Mouse (Mus musculus) naive thymus-derived CD4-positive, alpha-beta T cell, adult 5 months (primary cell): ENCODE data around the gene Nfxl1. TPM values are rescaled to one million over a fixed set of nuclear protein-coding genes. Genes with fewer than 3 reads are reported as not detected.

Experiments
- polyA plus RNA-seq: library from polyadenylated mRNA; unstranded; fragments of 100-300 nt; shearing (Covaris generic); gene quantifications from one replicate; pipeline ENCODE4 v1.2.1, GENCODE M21; 2017

Nfxl1 gene
- 8.5 TPM for polyA plus RNA-seq

DNA sequence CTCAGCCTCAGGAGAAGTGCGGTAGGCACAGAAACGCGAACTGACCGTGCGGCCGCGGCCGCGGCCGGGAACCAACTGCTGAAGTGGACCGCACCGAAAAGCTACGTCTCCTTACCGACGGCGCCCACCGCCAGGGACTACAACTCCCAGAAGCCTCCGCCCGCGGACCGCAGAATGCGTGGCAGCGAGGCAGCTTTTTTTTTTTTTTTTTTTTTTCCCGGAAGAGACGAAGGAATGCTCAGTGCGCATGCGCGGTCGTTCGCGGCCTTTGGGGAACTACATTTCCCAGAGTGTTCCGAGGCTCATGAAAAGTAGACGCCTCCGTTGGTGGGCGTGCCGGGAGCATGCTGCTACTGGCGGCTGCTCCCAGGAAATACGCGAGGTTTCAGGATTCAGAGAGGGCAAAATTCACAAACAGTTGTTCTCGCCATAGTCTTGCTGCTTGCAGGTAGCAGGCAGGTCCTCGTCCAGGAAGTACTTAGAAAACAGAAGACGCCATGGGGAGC is at the start of gene Nfxl1:
TSS of gene Nfxl1 (minus strand) at position 141 of the 506 bp plus-strand sequence.

DNA sequence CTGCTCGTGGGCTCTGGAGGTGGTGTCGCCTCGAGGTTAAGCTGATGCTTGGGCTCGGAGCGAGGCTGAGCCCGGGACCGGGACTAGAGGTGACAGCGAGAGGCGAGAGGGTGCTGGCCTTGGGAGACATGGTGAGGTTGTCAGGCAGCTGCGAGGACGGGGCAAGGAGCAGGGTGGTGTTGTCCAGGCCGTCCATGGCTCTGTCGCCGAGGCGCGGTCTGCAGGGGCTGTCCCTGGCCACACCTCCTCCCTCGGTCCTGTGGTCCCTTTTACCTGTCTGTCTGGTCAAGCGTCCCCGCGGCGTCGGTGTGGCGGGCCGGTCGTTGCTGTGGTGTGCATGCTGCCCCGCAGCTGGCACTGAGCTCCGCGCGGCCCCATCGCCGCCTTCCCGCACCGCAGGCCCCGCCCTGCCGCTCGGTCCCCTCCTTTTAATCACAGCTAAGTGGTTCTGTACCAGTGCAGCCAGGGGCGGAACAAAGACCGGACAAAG is 27.8 kb upstream of the Nfxl1 start, which contains the start of gene Gm5868:
TSS of gene Gm5868 (minus strand) at position 360 of the 490 bp plus-strand sequence.

DNA sequence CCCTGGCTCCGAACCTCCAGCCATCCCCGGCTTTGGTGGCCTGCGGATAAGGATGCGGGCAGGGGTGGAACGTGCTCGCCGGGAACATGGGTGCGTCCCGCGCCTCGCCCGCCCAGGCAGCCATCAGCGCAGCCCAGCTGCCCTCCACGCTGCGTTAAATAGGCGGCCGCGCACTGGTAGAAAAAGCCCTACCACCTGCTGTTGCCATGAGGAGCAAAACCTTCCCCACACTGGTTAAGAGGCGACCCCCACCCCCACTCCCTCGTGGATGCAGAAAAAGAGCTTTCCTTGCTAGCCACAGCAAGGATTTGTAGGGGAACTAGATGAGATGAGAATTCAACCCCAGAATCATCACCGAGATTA is 21.5 kb upstream of the Nfxl1 start, which contains the start of gene Zar1:
TSS of gene Zar1 (minus strand) at position 285 of the 363 bp plus-strand sequence.

DNA sequence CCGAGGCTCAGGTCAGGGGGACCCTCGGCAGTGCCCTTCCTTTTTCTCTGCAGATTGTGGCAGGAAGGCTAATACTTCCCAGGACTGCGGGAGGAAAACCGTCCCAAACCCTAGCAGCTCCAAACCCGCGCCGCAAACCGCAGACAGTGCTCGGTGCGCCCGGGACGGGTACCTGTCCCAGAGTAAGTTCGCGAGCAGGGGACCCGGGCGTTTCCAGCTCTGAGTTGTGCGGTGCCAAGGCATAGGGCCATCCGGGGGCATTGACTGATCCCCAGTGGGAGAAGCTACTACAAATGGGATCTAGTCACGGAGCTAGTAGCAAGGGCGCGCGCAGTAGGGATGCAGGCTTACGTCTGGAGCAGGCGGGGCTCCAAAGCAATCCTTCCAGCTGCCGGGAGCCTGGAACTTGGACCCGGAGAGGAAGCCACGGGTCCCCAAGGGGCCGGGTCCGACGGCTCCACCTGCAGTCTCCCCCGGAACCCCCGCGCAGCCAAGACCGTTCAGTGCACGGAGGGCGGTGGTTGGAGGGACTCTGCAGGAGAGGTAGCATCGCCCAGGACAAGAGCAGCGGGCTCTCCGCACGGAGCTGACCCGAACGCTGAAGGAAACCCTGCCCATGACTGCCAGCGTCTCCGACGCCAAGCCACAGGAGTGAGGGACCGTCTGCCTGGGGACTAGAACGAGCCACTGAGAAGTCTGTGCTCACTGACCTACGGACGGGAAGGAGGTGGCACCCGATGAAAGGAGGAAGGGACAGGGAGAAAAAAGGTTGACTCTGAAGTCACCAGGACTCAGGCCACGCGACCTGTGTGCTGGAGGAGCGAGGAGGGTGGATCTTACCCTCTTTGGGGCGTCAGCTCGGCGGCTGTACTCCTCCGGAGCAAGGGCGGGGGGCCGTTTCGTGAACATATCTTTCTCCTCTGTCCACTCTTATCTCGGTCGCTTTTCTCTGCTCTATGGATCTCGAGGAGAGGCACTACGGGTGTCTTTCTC is 55.7 kb downstream of the Nfxl1 start, which contains the start of gene Corin:
TSS of gene Corin (minus strand) at position 943 of the 993 bp plus-strand sequence.

Other genes with a start within 250 kb of the Nfxl1 start
- not detected for gene Corin, start 55.2 kb downstream of the Nfxl1 start, polyA plus RNA-seq
- gene Zar1, start 21.6 kb upstream of the Nfxl1 start, polyA plus RNA-seq, result not detected
- not detected for gene Gm5868, start 27.9 kb upstream of the Nfxl1 start, polyA plus RNA-seq
- 2.2 TPM for gene Cnga1, start 84.6 kb upstream of the Nfxl1 start, polyA plus RNA-seq
- gene Nipal1, start 88.1 kb upstream of the Nfxl1 start, polyA plus RNA-seq, result 19.5 TPM
- 259 TPM for gene Txk, start 193.1 kb upstream of the Nfxl1 start, polyA plus RNA-seq